Mouse (Mus musculus) cerebellum, adult 2 months (tissue): ENCODE results near the gene Tmem86b. TPM values are rescaled to one million over a fixed set of nuclear protein-coding genes. Genes with fewer than 3 reads are reported as not detected.

ENCODE experiments used
- DNase-seq, 2 experiments: peaks; one replicate each; pipeline ENCODE4 v3.0.0; 2021
- H3K27ac ChIP-seq: fragments of 200-500 bp; 2 replicates; pipeline ENCODE4 v1.5.1; 2012; ENCODE audit warnings: low read length, control low read depth, inconsistent platforms; ENCODE audit not compliant: insufficient read depth
- H3K27me3 ChIP-seq: fragments of 200-500 bp; 2 replicates; pipeline ENCODE4 v1.6.1; 2012; ENCODE audit warnings: inconsistent platforms, mild to moderate bottlenecking, low read length, moderate library complexity; ENCODE audit not compliant: control insufficient read depth, insufficient read depth
- H3K4me1 ChIP-seq: fragments of 200-500 bp; 2 replicates; pipeline ENCODE4 v1.6.1; 2011; ENCODE audit warnings: low read length; ENCODE audit not compliant: control insufficient read depth, insufficient read depth
- H3K4me3 ChIP-seq: fragments of 200-500 bp; replicated peaks from 2 replicates; pipeline ENCODE3; 2011; ENCODE audit warnings: mild to moderate bottlenecking, low read depth, low read length, control low read depth; ENCODE audit not compliant: insufficient read depth
- CTCF ChIP-seq: fragments of 200-500 bp; IDR thresholded peaks from 2 replicates; pipeline ENCODE4 v1.5.1; 2011; ENCODE audit warnings: low read depth, mild to moderate bottlenecking, control low read depth, low read length, moderate library complexity, borderline replicate concordance; ENCODE audit not compliant: insufficient read depth
- POLR2A ChIP-seq: fragments of 200-500 bp; IDR thresholded peaks from 2 replicates; pipeline ENCODE4 v1.6.1; 2011; ENCODE audit warnings: low read length, control low read depth, borderline replicate concordance; ENCODE audit not compliant: insufficient read depth
- WGBS: fragments of 180-500 bp; shearing (Covaris S2); methylation state at CpG from one replicate; pipeline ENCODE4 v1.1.7; 2018; 5-methylcytosine and 5-hydroxymethylcytosine counted together
- polyA plus RNA-seq: library from polyadenylated mRNA; depleted of rRNA; stranded (reverse); fragments of >200 nt; gene quantifications from 2 replicates; pipeline ENCODE4 v1.2.3, GENCODE M21; 2012

Gene Tmem86b
- polyA plus RNA-seq, 1 experiment, result 47.9 TPM

- 40% methylated on average over 1 of the region's 1 CpGs for WGBS
- H3K4me3 ChIP-seq, result no peak overlapping the region
- TF ChIP-seq POLR2A (no peak), CTCF (peak; percentile 55)
- no peak for DNase-seq
- H3K27me3 ChIP-seq, result no peaks in the 10 kb centered on the region
- H3K27ac ChIP-seq, result no peak overlapping the region
- peaks cover under 1% of the 10 kb centered on the region; the same call in 1 of the 2 replicates for H3K4me1 ChIP-seq
Measured at GRCm38 (mm10) chr7:4624343-4624742, 6.9 kb downstream of the Tmem86b start.

GRCm38 (mm10) chr7:4623544-4624189 lies 7.6 kb downstream of the Tmem86b start:
- 29% methylated on average over 4 of the region's 4 CpGs for WGBS
- peak; percentile 58 for DNase-seq
- Histone ChIP-seq H3K4me3 (no peak overlapping the region), H3K4me1 (no peaks in the 10 kb centered on the region), H3K27me3 (no peaks in the 10 kb centered on the region), H3K27ac (no peak overlapping the region)
- TF ChIP-seq POLR2A, result no peak
- TF ChIP-seq CTCF, result peak; percentile 46

GRCm38 (mm10) chr7:4619979-4620378 lies 11.2 kb downstream of the Tmem86b start:
- no peak for DNase-seq
- 45% methylated on average over 1 of the region's 1 CpGs for WGBS

GRCm38 (mm10) chr7:4613740-4614403 lies 17.4 kb downstream of the Tmem86b start:
- no peak for TF ChIP-seq CTCF
- TF ChIP-seq POLR2A, result no peak
- Histone ChIP-seq H3K4me1 (peaks cover 14% of the 10 kb centered on the region), H3K4me3 (no peak overlapping the region), H3K27me3 (no peaks in the 10 kb centered on the region), H3K27ac (no peak overlapping the region)
- DNase-seq, result no peak
- 90% methylated on average over 14 of the region's 14 CpGs for WGBS

More at GRCm38 (mm10) chr7:4619979-4620378, 11.2 kb downstream of the Tmem86b start:
- Histone ChIP-seq H3K27ac (no peak overlapping the region), H3K4me3 (no peak overlapping the region), H3K4me1 (no peaks in the 10 kb centered on the region), H3K27me3 (no peaks in the 10 kb centered on the region)
- no peak for TF ChIP-seq CTCF
- TF ChIP-seq POLR2A, result no peak

- Histone ChIP-seq H3K27ac (no peak overlapping the region), H3K27me3 (no peaks in the 10 kb centered on the region), H3K4me1 (peaks cover 14% of the 10 kb centered on the region), H3K4me3 (no peak overlapping the region)
- TF ChIP-seq POLR2A, result no peak
- WGBS, result 4% methylated on average over 1 of the region's 1 CpGs
- peak in 1 of 2 experiments; percentile 62 for DNase-seq
Measured at GRCm38 (mm10) chr7:4612956-4613355, 18.3 kb downstream of the Tmem86b start.

GRCm38 (mm10) chr7:4612386-4612785 lies 18.8 kb downstream of the Tmem86b start:
- DNase-seq, result no peak
- H3K4me1 ChIP-seq, result peaks cover 14% of the 10 kb centered on the region
- H3K27me3 ChIP-seq, result no peaks in the 10 kb centered on the region
- peak overlapping the region; percentile 6 for H3K4me3 ChIP-seq
- TF ChIP-seq POLR2A, result no peak
- no peak for TF ChIP-seq CTCF
- WGBS, result 14% methylated on average over 8 of the region's 8 CpGs
- peak overlapping the region; percentile 65 for H3K27ac ChIP-seq

GRCm38 (mm10) chr7:4611921-4612341 lies 19.3 kb downstream of the Tmem86b start:
- 15% methylated on average over 12 of the region's 12 CpGs for WGBS
- peaks cover 14% of the 10 kb centered on the region for H3K4me1 ChIP-seq

GRCm38 (mm10) chr7:4611511-4611910 lies 19.7 kb downstream of the Tmem86b start:
- peaks cover 14% of the 10 kb centered on the region for H3K4me1 ChIP-seq
- DNase-seq, result peak; percentile 92
- H3K27me3 ChIP-seq, result no peaks in the 10 kb centered on the region
- 9% methylated on average over 12 of the region's 12 CpGs for WGBS
- TF ChIP-seq POLR2A, result no peak
- no peak for TF ChIP-seq CTCF
- peak overlapping the region; percentile 40; the same call in 1 of the 2 replicates for H3K27ac ChIP-seq
- peak overlapping the region; percentile 11 for H3K4me3 ChIP-seq

More at GRCm38 (mm10) chr7:4611921-4612341, 19.3 kb downstream of the Tmem86b start:
- Histone ChIP-seq H3K4me3 (peak overlapping the region; percentile 6), H3K27me3 (no peaks in the 10 kb centered on the region), H3K27ac (peak overlapping the region; percentile 65)
- TF ChIP-seq POLR2A, result no peak
- no peak for TF ChIP-seq CTCF
- DNase-seq, result peak; percentile 87 to 88
